Mouse (Mus musculus) adrenal gland, adult 8-10 months (tissue): Measurements from ENCODE around the gene Muc5b. TPM values are rescaled to one million over a fixed set of nuclear protein-coding genes. Genes with fewer than 3 reads are reported as not detected.
"Not testable (repeated sequence)": the region's sequence is repeated elsewhere in the genome, so short reads cannot be mapped to it uniquely, and the experiment has no call there.

ENCODE experiments used
- DNase-seq: peaks from one replicate; pipeline ENCODE4 v3.0.0; 2022
- total RNA-seq, 4 experiments: library from RNA; stranded (reverse); gene quantifications; 2 replicates each; pipeline ENCODE4 v1.2.4; 2022

Gene Muc5b
- not detected for total RNA-seq

GRCm38 (mm10) chr7:141838779-141839178 is at the start of gene Muc5b:
Muc5b (plus strand) TSS chr7:141839070.
- DNase-seq = no peak

GRCm38 (mm10) chr7:141794251-141794650 is 44.6 kb upstream of the Muc5b start:
- no peak for DNase-seq

- DNase-seq = no peak
Observed at GRCm38 (mm10) chr7:141803206-141803605, 35.7 kb upstream of the Muc5b start.

GRCm38 (mm10) chr7:141805384-141805783 is 33.5 kb upstream of the Muc5b start:
- DNase-seq = no peak

GRCm38 (mm10) chr7:141807823-141808222 is 31.0 kb upstream of the Muc5b start:
- DNase-seq = not testable (repeated sequence)

GRCm38 (mm10) chr7:141809933-141810332 is 28.9 kb upstream of the Muc5b start:
- DNase-seq = not testable (repeated sequence)

GRCm38 (mm10) chr7:141813321-141813720 is 25.5 kb upstream of the Muc5b start:
- DNase-seq = no peak

GRCm38 (mm10) chr7:141815361-141815760 is 23.5 kb upstream of the Muc5b start:
- DNase-seq = no peak

- peak; percentile 32 for DNase-seq
Observed at GRCm38 (mm10) chr7:141817355-141818075, 21.4 kb upstream of the Muc5b start.

GRCm38 (mm10) chr7:141818267-141818666 is 20.6 kb upstream of the Muc5b start:
- no peak for DNase-seq

GRCm38 (mm10) chr7:141822582-141823261 is 16.1 kb upstream of the Muc5b start:
- no peak for DNase-seq

- DNase-seq = no peak
Observed at GRCm38 (mm10) chr7:141823699-141824098, 15.2 kb upstream of the Muc5b start.

GRCm38 (mm10) chr7:141824398-141824797 is 14.5 kb upstream of the Muc5b start:
- no peak for DNase-seq

GRCm38 (mm10) chr7:141835941-141836340 is 2.9 kb upstream of the Muc5b start:
- DNase-seq = no peak

GRCm38 (mm10) chr7:141836423-141836822 is 2.4 kb upstream of the Muc5b start:
- DNase-seq = no peak

- no peak for DNase-seq
Observed at GRCm38 (mm10) chr7:141840354-141840753, 1.5 kb downstream of the Muc5b start.

GRCm38 (mm10) chr7:141861046-141861445 is 22.2 kb downstream of the Muc5b start:
- DNase-seq = no peak

GRCm38 (mm10) chr7:141869644-141870043 is 30.8 kb downstream of the Muc5b start:
- no peak for DNase-seq

GRCm38 (mm10) chr7:141870553-141870952 is 31.7 kb downstream of the Muc5b start:
- no peak for DNase-seq

GRCm38 (mm10) chr7:141874891-141875290 is 36.0 kb downstream of the Muc5b start:
- no peak for DNase-seq

GRCm38 (mm10) chr7:141878813-141879212 is 39.9 kb downstream of the Muc5b start:
- DNase-seq = no peak

GRCm38 (mm10) chr7:141892151-141892550 is 53.3 kb downstream of the Muc5b start:
- no peak for DNase-seq

- no peak for DNase-seq
Observed at GRCm38 (mm10) chr7:141901825-141902224, 63.0 kb downstream of the Muc5b start.

GRCm38 (mm10) chr7:141902269-141902729 is 63.4 kb downstream of the Muc5b start:
- DNase-seq = peak; percentile 98
